Mouse (Mus musculus): ENCODE data around the gene Aqp8.

Gene Aqp8

GRCm38 (mm10) chr7:123462070-123462501 lies at the start of gene Aqp8:
Aqp8 (plus strand) TSS chr7:123462291.
- peak; percentile 83 for DNase-seq (ENCODE audit: low spot score)

GRCm38 (mm10) chr7:123416803-123417202 lies 45.3 kb upstream of the Aqp8 start:
- no peak for DNase-seq (ENCODE audit: low spot score)

GRCm38 (mm10) chr7:123417661-123418060 lies 44.4 kb upstream of the Aqp8 start:
- no peak for DNase-seq (ENCODE audit: low spot score)

GRCm38 (mm10) chr7:123419984-123420383 lies 42.1 kb upstream of the Aqp8 start:
- peak; percentile 60 for DNase-seq (ENCODE audit: low spot score)

- DNase-seq (ENCODE audit: low spot score) = no peak
Observed at GRCm38 (mm10) chr7:123421958-123422357, 40.1 kb upstream of the Aqp8 start.

- no peak for DNase-seq (ENCODE audit: low spot score)
Observed at GRCm38 (mm10) chr7:123424281-123424680, 37.8 kb upstream of the Aqp8 start.

GRCm38 (mm10) chr7:123425134-123425757 lies 36.8 kb upstream of the Aqp8 start:
- no peak for DNase-seq (ENCODE audit: low spot score)

GRCm38 (mm10) chr7:123429624-123430410 lies 32.3 kb upstream of the Aqp8 start:
- peak; percentile 72 for DNase-seq (ENCODE audit: low spot score)

- no peak for DNase-seq (ENCODE audit: low spot score)
Observed at GRCm38 (mm10) chr7:123430411-123430705, 31.7 kb upstream of the Aqp8 start.

- DNase-seq (ENCODE audit: low spot score) = no peak
Observed at GRCm38 (mm10) chr7:123431206-123431605, 30.9 kb upstream of the Aqp8 start.

GRCm38 (mm10) chr7:123442079-123442478 lies 20.0 kb upstream of the Aqp8 start:
- DNase-seq (ENCODE audit: low spot score) = no peak

GRCm38 (mm10) chr7:123448794-123449193 lies 13.3 kb upstream of the Aqp8 start:
- DNase-seq (ENCODE audit: low spot score) = no peak

- DNase-seq (ENCODE audit: low spot score) = no peak
Observed at GRCm38 (mm10) chr7:123449676-123450075, 12.4 kb upstream of the Aqp8 start.

GRCm38 (mm10) chr7:123450515-123450914 lies 11.6 kb upstream of the Aqp8 start:
- DNase-seq (ENCODE audit: low spot score) = no peak

GRCm38 (mm10) chr7:123452551-123452950 lies 9.5 kb upstream of the Aqp8 start:
- no peak for DNase-seq (ENCODE audit: low spot score)

- no peak for DNase-seq (ENCODE audit: low spot score)
Observed at GRCm38 (mm10) chr7:123453066-123453465, 9.0 kb upstream of the Aqp8 start.

- no peak for DNase-seq (ENCODE audit: low spot score)
Observed at GRCm38 (mm10) chr7:123455088-123455487, 7.0 kb upstream of the Aqp8 start.

GRCm38 (mm10) chr7:123458309-123458708 lies 3.8 kb upstream of the Aqp8 start:
- DNase-seq (ENCODE audit: low spot score) = no peak

- DNase-seq (ENCODE audit: low spot score) = no peak
Observed at GRCm38 (mm10) chr7:123459247-123459646, 2.8 kb upstream of the Aqp8 start.

- no peak for DNase-seq (ENCODE audit: low spot score)
Observed at GRCm38 (mm10) chr7:123461316-123461715, 775 bp upstream of the Aqp8 start.

GRCm38 (mm10) chr7:123463569-123463968 lies 1.5 kb downstream of the Aqp8 start:
- no peak for DNase-seq (ENCODE audit: low spot score)

- DNase-seq (ENCODE audit: low spot score) = peak; percentile 64
Observed at GRCm38 (mm10) chr7:123465692-123466387, 3.7 kb downstream of the Aqp8 start.

- no peak for DNase-seq (ENCODE audit: low spot score)
Observed at GRCm38 (mm10) chr7:123467961-123468360, 5.9 kb downstream of the Aqp8 start.

Data from yolk sac, embryonic 10.5 days (tissue).